Mouse (Mus musculus): ENCODE data around the gene Arhgef12. TPM values are rescaled to one million over a fixed set of nuclear protein-coding genes. Genes with fewer than 3 reads are reported as not detected.

Gene Arhgef12
- polyA plus RNA-seq (2016; fragmentation: Nextera tagmentation; extraction: Ambion mirVana): 7.0 and 9.2 TPM in 2 replicates

- Histone ChIP-seq H3K27ac (peak within 1 kb of the TSS; percentile 95), H3K36me3 (replicated peaks) (peaks cover 21% of the 10 kb centered on the region), H3K27me3 (ENCODE audit: poor library complexity, severe bottlenecking) (no peaks in the 10 kb centered on the region), H3K9me3 (no peaks in the 10 kb centered on the region), H3K4me1 (peaks cover 41% of the 10 kb centered on the region), H3K4me3 (peak within 1 kb of the TSS; percentile 88)
- DNase-seq (ENCODE audit: extremely low spot score, low spot score): no peak
- WGBS: 49% methylated on average over 10 of the region's 10 CpGs
Measured at GRCm38 (mm10) chr9:43107187-43107517, at the start of gene Arhgef12. Arhgef12 (minus strand) TSS chr9:43107239.

GRCm38 (mm10) chr9:43155960-43156359 lies 48.9 kb upstream of the Arhgef12 start:
- Histone ChIP-seq H3K9me3 (no peaks in the 10 kb centered on the region), H3K27ac (no peak overlapping the region), H3K4me3 (no peak overlapping the region), H3K27me3 (ENCODE audit: poor library complexity, severe bottlenecking) (no peaks in the 10 kb centered on the region), H3K4me1 (no peaks in the 10 kb centered on the region), H3K36me3 (replicated peaks) (no peaks in the 10 kb centered on the region)
- no peak for DNase-seq (ENCODE audit: extremely low spot score, low spot score)
- 85% methylated on average over 6 of the region's 6 CpGs for WGBS

DNA sequence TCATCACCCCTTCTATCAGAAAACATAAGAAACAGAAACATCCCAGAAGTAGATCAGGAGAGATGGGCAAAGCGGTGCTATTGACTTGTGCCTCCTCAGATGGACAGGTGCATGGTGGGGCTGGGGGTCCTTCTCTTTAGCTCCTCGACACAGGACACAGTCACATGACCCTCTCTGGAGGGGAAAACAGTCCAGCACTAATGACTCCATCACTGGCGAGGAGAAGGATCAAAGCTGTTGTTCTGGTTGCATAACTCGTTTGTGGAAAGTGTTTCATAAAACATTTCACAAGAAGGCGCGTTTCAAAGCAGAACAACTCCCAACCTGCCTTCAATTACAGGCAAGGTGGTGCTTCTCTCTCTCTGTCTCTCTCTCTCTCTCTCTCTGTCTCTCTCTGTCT lies 44.7 kb upstream of the Arhgef12 start:
- 89% methylated on average over 6 of the region's 6 CpGs for WGBS
- no peak overlapping the region for H3K27ac ChIP-seq
- 0 out of 2 replicates have a peak, but pooled peaks cover 6% of the 10 kb centered on the region for H3K4me1 ChIP-seq
- H3K4me3 ChIP-seq: no peak overlapping the region
- H3K36me3 ChIP-seq (replicated peaks): no peaks in the 10 kb centered on the region
- no peak for DNase-seq (ENCODE audit: extremely low spot score, low spot score)
- H3K27me3 ChIP-seq (ENCODE audit: poor library complexity, severe bottlenecking): no peaks in the 10 kb centered on the region
- no peaks in the 10 kb centered on the region for H3K9me3 ChIP-seq

DNA sequence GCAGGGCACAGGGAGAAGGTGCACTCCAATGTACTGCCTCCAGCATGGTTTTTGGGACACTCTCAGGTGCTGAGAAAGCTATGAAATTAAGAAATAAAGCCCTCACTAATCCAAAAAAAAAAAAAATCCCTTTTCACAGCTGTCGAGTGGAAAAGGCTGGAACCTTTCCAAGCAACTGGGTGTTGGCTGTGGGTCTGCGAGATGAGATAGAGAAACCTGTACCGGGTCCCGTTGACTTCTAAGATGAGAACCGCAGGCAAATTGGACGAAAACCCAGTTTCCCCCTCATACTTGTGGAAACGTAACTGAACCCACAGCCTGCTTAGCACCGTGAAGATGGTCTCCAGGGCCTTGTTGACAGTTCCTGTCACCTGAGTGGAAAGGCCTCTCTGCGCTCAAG lies 43.9 kb upstream of the Arhgef12 start:
- H3K4me3 ChIP-seq: no peak overlapping the region
- 0 out of 2 replicates have a peak, but pooled peaks cover 6% of the 10 kb centered on the region for H3K4me1 ChIP-seq
- 86% methylated on average over 9 of the region's 9 CpGs for WGBS
- H3K36me3 ChIP-seq (replicated peaks): no peaks in the 10 kb centered on the region
- no peaks in the 10 kb centered on the region for H3K9me3 ChIP-seq
- H3K27ac ChIP-seq: no peak overlapping the region
- DNase-seq (ENCODE audit: extremely low spot score, low spot score): no peak
- H3K27me3 ChIP-seq (ENCODE audit: poor library complexity, severe bottlenecking): no peaks in the 10 kb centered on the region

GRCm38 (mm10) chr9:43150075-43150474 lies 43.0 kb upstream of the Arhgef12 start:
- H3K4me3 ChIP-seq: no peak overlapping the region
- WGBS: 84% methylated on average over 10 of the region's 10 CpGs
- no peak for DNase-seq (ENCODE audit: extremely low spot score, low spot score)
- H3K4me1 ChIP-seq: 0 out of 2 replicates have a peak, but pooled peaks cover 6% of the 10 kb centered on the region
- H3K9me3 ChIP-seq: no peaks in the 10 kb centered on the region
- no peaks in the 10 kb centered on the region for H3K27me3 ChIP-seq (ENCODE audit: poor library complexity, severe bottlenecking)
- no peaks in the 10 kb centered on the region for H3K36me3 ChIP-seq (replicated peaks)
- no peak overlapping the region for H3K27ac ChIP-seq

DNA sequence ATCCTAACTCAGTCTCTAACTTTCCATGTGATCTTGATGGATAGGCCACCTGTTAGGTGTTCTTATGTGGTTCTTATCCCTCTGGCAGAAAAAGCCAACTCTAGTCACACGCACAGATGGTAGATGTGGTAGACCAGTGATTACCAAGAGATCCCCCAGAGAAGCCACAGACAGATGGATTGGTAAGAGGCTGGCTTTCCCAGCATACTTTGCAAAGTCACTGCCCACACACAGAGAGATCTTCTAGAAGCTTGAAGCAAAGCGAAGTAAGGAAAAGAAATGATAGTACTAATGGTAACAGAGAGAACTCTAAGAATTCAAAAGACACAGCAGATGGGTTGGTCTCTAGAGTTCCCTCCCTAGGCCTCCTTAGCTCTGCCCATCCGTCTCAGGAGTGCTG lies 42.5 kb upstream of the Arhgef12 start:
- DNase-seq (ENCODE audit: extremely low spot score, low spot score): no peak

DNA sequence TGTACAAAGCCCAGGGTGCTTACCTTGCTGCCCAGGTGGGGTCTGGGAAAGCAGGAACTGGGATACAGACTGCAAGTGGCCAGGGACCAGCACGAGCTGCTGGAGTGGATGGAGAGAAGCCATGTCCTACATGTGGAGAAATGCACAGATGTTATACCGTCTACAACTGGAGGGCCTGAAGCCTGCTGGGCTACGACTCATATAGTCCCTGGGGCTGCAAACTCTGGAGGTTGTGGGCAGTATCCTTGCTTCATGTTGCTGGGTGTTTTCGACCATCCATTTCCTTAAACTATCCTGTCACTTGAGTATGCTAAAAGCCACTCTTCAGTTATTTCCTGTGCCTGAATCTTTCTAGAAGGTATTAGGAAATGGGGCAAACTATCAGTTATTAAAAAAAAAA lies 38.2 kb upstream of the Arhgef12 start:
- Histone ChIP-seq H3K4me3 (no peak overlapping the region), H3K9me3 (no peaks in the 10 kb centered on the region), H3K4me1 (peaks cover 10% of the 10 kb centered on the region; the same call in 1 of the 2 replicates), H3K27ac (no peak overlapping the region), H3K27me3 (ENCODE audit: poor library complexity, severe bottlenecking) (0 out of 2 replicates have a peak, but pooled peaks cover 3% of the 10 kb centered on the region), H3K36me3 (replicated peaks) (no peaks in the 10 kb centered on the region)
- 86% methylated on average over 4 of the region's 4 CpGs for WGBS
- DNase-seq (ENCODE audit: extremely low spot score, low spot score): no peak

More for the DNA sequence above, 42.5 kb upstream of the Arhgef12 start:
- Histone ChIP-seq H3K36me3 (replicated peaks) (no peaks in the 10 kb centered on the region), H3K9me3 (no peaks in the 10 kb centered on the region), H3K4me1 (0 out of 2 replicates have a peak, but pooled peaks cover 6% of the 10 kb centered on the region), H3K27me3 (ENCODE audit: poor library complexity, severe bottlenecking) (no peaks in the 10 kb centered on the region), H3K4me3 (no peak overlapping the region), H3K27ac (no peak overlapping the region)
- whole genome bisulfite sequencing: 77% methylated on average over 3 of the region's 3 CpGs

DNA sequence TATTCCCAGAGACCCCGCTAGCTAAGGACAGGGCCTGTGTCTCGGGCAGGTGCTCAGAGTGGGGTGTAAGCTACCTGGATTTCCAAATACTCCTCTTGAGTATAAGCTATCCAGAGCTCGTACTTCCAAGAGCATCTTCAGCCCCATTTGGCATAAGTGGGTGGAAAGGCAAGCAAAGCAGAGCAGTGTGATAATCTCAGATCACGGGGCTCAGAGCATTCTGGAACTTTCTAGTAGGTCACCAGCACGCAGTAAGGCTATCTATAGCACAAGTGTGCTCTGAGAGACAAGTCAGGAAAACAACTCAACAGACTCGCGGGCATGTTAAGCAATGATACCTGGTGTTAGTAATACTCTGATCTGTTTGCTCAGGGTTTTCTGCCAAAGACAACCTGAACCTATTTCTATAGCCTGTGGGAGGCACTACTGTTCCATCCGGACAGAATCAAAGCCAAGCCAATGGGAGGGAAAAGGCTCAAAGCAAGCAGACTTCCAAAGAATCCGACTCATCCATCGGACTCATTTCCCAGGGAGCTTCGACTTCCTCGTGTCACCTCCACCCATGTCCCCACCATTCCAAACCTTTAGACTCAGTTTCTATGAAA lies 37.3 kb upstream of the Arhgef12 start:
- H3K36me3 ChIP-seq (replicated peaks): no peaks in the 10 kb centered on the region
- H3K27ac ChIP-seq: no peak overlapping the region
- H3K27me3 ChIP-seq (ENCODE audit: poor library complexity, severe bottlenecking): 0 out of 2 replicates have a peak, but pooled peaks cover 3% of the 10 kb centered on the region
- no peaks in the 10 kb centered on the region for H3K9me3 ChIP-seq
- WGBS: 78% methylated on average over 12 of the region's 12 CpGs
- H3K4me3 ChIP-seq: no peak overlapping the region
- DNase-seq (ENCODE audit: extremely low spot score, low spot score): no peak
- H3K4me1 ChIP-seq: peaks cover 8% of the 10 kb centered on the region; the same call in 1 of the 2 replicates

DNA sequence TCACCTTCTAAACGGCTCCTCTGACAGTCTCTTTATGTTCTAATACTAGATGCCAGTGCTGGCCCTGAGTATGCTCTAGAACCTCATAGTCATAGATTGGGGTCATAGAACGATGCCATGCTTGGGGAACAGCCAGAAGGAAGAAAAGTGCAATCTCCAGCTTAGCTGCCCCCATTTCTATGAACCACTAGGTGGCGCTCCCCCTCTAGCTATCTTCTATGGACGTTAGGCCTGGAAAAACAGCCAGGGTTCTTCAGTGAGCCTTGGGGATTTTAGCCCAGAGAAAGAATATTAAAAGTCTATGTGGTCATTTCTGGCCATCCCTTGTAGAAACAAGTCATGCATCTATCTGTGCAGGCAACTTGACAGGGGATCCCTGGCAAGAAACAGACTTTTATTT lies 34.8 kb upstream of the Arhgef12 start:
- 12% methylated on average over 4 of the region's 4 CpGs for WGBS
- H3K27ac ChIP-seq: no peak overlapping the region
- H3K9me3 ChIP-seq: no peaks in the 10 kb centered on the region
- peaks cover 8% of the 10 kb centered on the region; the same call in 1 of the 2 replicates for H3K4me1 ChIP-seq
- no peaks in the 10 kb centered on the region for H3K36me3 ChIP-seq (replicated peaks)
- DNase-seq (ENCODE audit: extremely low spot score, low spot score): peak; percentile 58
- 0 out of 2 replicates have a peak, but pooled peaks cover 3% of the 10 kb centered on the region for H3K27me3 ChIP-seq (ENCODE audit: poor library complexity, severe bottlenecking)
- H3K4me3 ChIP-seq: no peak overlapping the region

DNA sequence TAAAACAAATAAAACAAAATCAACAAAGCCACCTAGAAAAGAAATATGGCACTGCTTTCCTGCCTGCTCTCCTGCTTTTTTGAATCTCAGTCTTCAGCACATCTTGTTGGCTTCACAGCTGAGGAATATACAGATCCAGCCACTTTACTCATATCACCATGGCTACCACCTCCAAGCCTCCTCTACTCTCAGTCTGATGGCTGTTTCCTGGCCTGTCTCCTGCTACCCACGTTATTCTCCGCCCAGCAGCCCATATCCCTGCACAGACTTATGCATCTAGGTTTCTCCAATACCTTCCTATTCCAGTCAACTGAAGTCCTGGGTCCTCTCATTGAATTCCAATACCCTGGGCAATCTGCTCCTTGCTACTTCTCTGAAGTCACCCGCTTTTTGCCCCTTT lies 26.5 kb upstream of the Arhgef12 start:
- H3K27ac ChIP-seq: no peak overlapping the region
- DNase-seq (ENCODE audit: extremely low spot score, low spot score): no peak
- H3K36me3 ChIP-seq (replicated peaks): no peaks in the 10 kb centered on the region
- 84% methylated on average over 3 of the region's 3 CpGs for WGBS
- no peaks in the 10 kb centered on the region for H3K9me3 ChIP-seq
- peaks cover 18% of the 10 kb centered on the region for H3K4me1 ChIP-seq
- H3K27me3 ChIP-seq (ENCODE audit: poor library complexity, severe bottlenecking): 0 out of 2 replicates have a peak, but pooled peaks cover 4% of the 10 kb centered on the region
- no peak overlapping the region for H3K4me3 ChIP-seq

GRCm38 (mm10) chr9:43132380-43132779 lies 25.3 kb upstream of the Arhgef12 start:
- WGBS: 40% methylated on average over 4 of the region's 4 CpGs
- no peaks in the 10 kb centered on the region for H3K9me3 ChIP-seq
- H3K27me3 ChIP-seq (ENCODE audit: poor library complexity, severe bottlenecking): 0 out of 2 replicates have a peak, but pooled peaks cover 4% of the 10 kb centered on the region
- H3K27ac ChIP-seq: no peak overlapping the region
- H3K4me3 ChIP-seq: no peak overlapping the region
- no peaks in the 10 kb centered on the region for H3K36me3 ChIP-seq (replicated peaks)
- DNase-seq (ENCODE audit: extremely low spot score, low spot score): no peak
- H3K4me1 ChIP-seq: peaks cover 18% of the 10 kb centered on the region

- no peaks in the 10 kb centered on the region for H3K9me3 ChIP-seq
- no peak for DNase-seq (ENCODE audit: extremely low spot score, low spot score)
- peaks cover 18% of the 10 kb centered on the region for H3K4me1 ChIP-seq
- no peak overlapping the region for H3K4me3 ChIP-seq
- H3K36me3 ChIP-seq (replicated peaks): no peaks in the 10 kb centered on the region
- WGBS: 68% methylated on average over 5 of the region's 5 CpGs
- 0 out of 2 replicates have a peak, but pooled peaks cover 4% of the 10 kb centered on the region for H3K27me3 ChIP-seq (ENCODE audit: poor library complexity, severe bottlenecking)
- H3K27ac ChIP-seq: no peak overlapping the region
Measured at GRCm38 (mm10) chr9:43131940-43132339, 24.9 kb upstream of the Arhgef12 start.

- no peak overlapping the region for H3K27ac ChIP-seq
- H3K36me3 ChIP-seq (replicated peaks): no peaks in the 10 kb centered on the region
- H3K4me3 ChIP-seq: no peak overlapping the region
- peaks cover 18% of the 10 kb centered on the region for H3K4me1 ChIP-seq
- 0 out of 2 replicates have a peak, but pooled peaks cover 4% of the 10 kb centered on the region for H3K27me3 ChIP-seq (ENCODE audit: poor library complexity, severe bottlenecking)
- DNase-seq (ENCODE audit: extremely low spot score, low spot score): no peak
- WGBS: 98% methylated on average over 2 of the region's 2 CpGs
- no peaks in the 10 kb centered on the region for H3K9me3 ChIP-seq
Measured at GRCm38 (mm10) chr9:43130684-43131083, 23.6 kb upstream of the Arhgef12 start.
